Mouse (Mus musculus): ENCODE measurements around the gene Gm20716.

- TF ChIP-seq CTCF (IDR thresholded peaks at IDR 0.05; ENCODE audit: low read depth) (no peak), EP300 (IDR thresholded peaks at IDR 0.05; ENCODE audit: low read depth) (no peak)
Observed at GRCm38 (mm10) chr2:168245571-168245970, 15.4 kb upstream of the Gm20716 start.
